Mouse (Mus musculus): ENCODE data around the gene Saysd1. TPM values are rescaled to one million over a fixed set of nuclear protein-coding genes. Genes with fewer than 3 reads are reported as not detected.

Saysd1 gene
- total and polyA plus RNA-seq, 3 experiments, result 5.3 to 6.6 (median 5.9) TPM

DNA sequence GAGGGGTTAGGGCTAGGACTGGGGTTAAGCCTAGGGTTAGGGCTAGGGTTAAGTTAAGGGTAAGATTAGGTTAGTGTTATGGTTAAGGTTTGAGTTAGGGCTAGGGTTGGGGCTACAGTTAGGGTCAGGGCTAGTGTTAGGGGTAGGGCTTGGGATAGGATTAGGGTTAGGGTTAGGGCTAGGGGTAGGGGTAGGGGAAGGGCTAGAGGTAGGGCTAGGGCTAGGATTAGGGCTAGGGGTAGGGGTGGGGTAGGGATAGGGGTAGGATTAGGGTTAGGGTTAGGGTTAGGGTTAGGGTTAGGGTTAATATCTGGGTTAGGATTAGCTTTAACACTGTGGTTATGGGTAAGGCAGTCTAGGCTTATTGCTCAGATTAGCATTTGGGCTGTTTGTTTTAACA, 73.6 kb downstream of the Saysd1 start:
- in situ Hi-C loops (cut with MboI; ENCODE audit: low pct_ligation_motif_present, low pct_unique_long_range_greater_than_20kb, low sequenced_read_pairs), result loop anchor here (10.0 kb wide), 1 partner anchor 90 kb away; the partner anchor contains the start of gene Gng2
- H3K36me3 ChIP-seq (replicated peaks in 1 of 2; ENCODE audit: control insufficient read depth in 1 of 2, insufficient read depth in 1 of 2, low read length in 1 of 2), result no peaks in the 10 kb centered on the region
- no peak overlapping the region for H3K9ac ChIP-seq (ENCODE audit: insufficient read depth, low read depth)
- H3K79me2 ChIP-seq (replicated peaks; ENCODE audit: control insufficient read depth, extremely low read depth, insufficient read depth, poor library complexity, severe bottlenecking), result no peaks in the 10 kb centered on the region
- peaks cover 2 to 13% of the 10 kb centered on the region in 2 experiments; a peak in 2 of 4 replicates for H3K4me1 ChIP-seq (ENCODE audit: control insufficient read depth in 1 of 2, insufficient read depth in 2 of 2)
- no peak overlapping the region for H3K4me3 ChIP-seq (replicated peaks in 1 of 3; ENCODE audit: low read depth in 2 of 3, low read length in 2 of 3, poor library complexity in 1 of 3)
- no peaks in the 10 kb centered on the region for H3K9me3 ChIP-seq (replicated peaks; ENCODE audit: low read length)
- H3K27me3 ChIP-seq (replicated peaks), result no peaks in the 10 kb centered on the region
- TF ChIP-seq USF1 (IDR thresholded peaks at IDR 0.05; ENCODE audit: low read depth, low read length), result no peak
- DNase-seq (ENCODE audit: extremely low read depth), result no peak
- dilution Hi-C loops (cut with MboI; ENCODE audit: extremely low pct_ligation_motif_present, extremely low pct_unique_long_range_greater_than_20kb, low sequenced_read_pairs), result no loop called here
- H3K4me2 ChIP-seq (ENCODE audit: insufficient read depth, low read depth, poor library complexity, severe bottlenecking), result no peak overlapping the region
- H3K27ac ChIP-seq (ENCODE audit: insufficient read depth, low read depth), result no peak overlapping the region

- no peaks in the 10 kb centered on the region for H3K79me2 ChIP-seq (replicated peaks; ENCODE audit: control insufficient read depth, extremely low read depth, insufficient read depth, poor library complexity, severe bottlenecking)
- in situ Hi-C loops (cut with MboI; ENCODE audit: low pct_ligation_motif_present, low pct_unique_long_range_greater_than_20kb, low sequenced_read_pairs), result no loop called here
- no peaks in the 10 kb centered on the region for H3K36me3 ChIP-seq (replicated peaks in 1 of 2; ENCODE audit: control insufficient read depth in 1 of 2, insufficient read depth in 1 of 2, low read length in 1 of 2)
- H3K27ac ChIP-seq (ENCODE audit: insufficient read depth, low read depth), result no peak overlapping the region
- DNase-seq (ENCODE audit: extremely low read depth), result no peak
- H3K9ac ChIP-seq (ENCODE audit: insufficient read depth, low read depth), result no peak overlapping the region
- H3K4me1 ChIP-seq (ENCODE audit: control insufficient read depth in 1 of 2, insufficient read depth in 2 of 2), result 0 out of 4 replicates have a peak, but pooled peaks cover 0 to 3% of the 10 kb centered on the region in 2 experiments
- no peak overlapping the region for H3K4me2 ChIP-seq (ENCODE audit: insufficient read depth, low read depth, poor library complexity, severe bottlenecking)
- no peak for TF ChIP-seq SMC3 (IDR thresholded peaks at IDR 0.05; ENCODE audit: low read depth, low read length)
- no peak for TF ChIP-seq UBTF (IDR thresholded peaks at IDR 0.05; ENCODE audit: low read depth, low read length)
- no peak for TF ChIP-seq GABPA (IDR thresholded peaks at IDR 0.05; ENCODE audit: insufficient replicate concordance, low read depth, low read length)
- no peak for TF ChIP-seq NELFE (IDR thresholded peaks at IDR 0.05; ENCODE audit: low read depth, low read length)
- no peak for TF ChIP-seq SIN3A (IDR thresholded peaks at IDR 0.05; ENCODE audit: low read length)
- TF ChIP-seq IRF4 (IDR thresholded peaks at IDR 0.05; ENCODE audit: low read depth, low read length), result no peak
- no peak for TF ChIP-seq ZNF384 (IDR thresholded peaks at IDR 0.05; ENCODE audit: low read depth, low read length)
- TF ChIP-seq RCOR1 (conservative IDR thresholded peaks at IDR 0.05; ENCODE audit: low read depth, low read length), result no peak
- no peak for TF ChIP-seq MAFK (IDR thresholded peaks at IDR 0.05; ENCODE audit: insufficient replicate concordance, low read length)
- no peak for TF ChIP-seq USF1 (IDR thresholded peaks at IDR 0.05; ENCODE audit: low read depth, low read length)
- no peak for TF ChIP-seq TCF12 (IDR thresholded peaks at IDR 0.05; ENCODE audit: low read depth, low read length)
- TF ChIP-seq CTCF (conservative IDR thresholded peaks at IDR 0.05 in 1 of 2, IDR thresholded peaks at IDR 0.05 in 1 of 2; ENCODE audit: low read depth in 2 of 2, low read length in 2 of 2), result no peak
- TF ChIP-seq HCFC1 (IDR thresholded peaks at IDR 0.05; ENCODE audit: low read depth, low read length), result no peak
- TF ChIP-seq ETS1 (conservative IDR thresholded peaks at IDR 0.05; ENCODE audit: low read depth, low read length), result no peak
- no peak for TF ChIP-seq USF2 (conservative IDR thresholded peaks at IDR 0.05; ENCODE audit: low read depth, low read length)
- no peak for TF ChIP-seq MAZ (IDR thresholded peaks at IDR 0.05; ENCODE audit: low read depth, low read length)
- no peaks in the 10 kb centered on the region for H3K9me3 ChIP-seq (replicated peaks; ENCODE audit: low read length)
- H3K27me3 ChIP-seq (replicated peaks), result no peaks in the 10 kb centered on the region
- dilution Hi-C loops (cut with MboI; ENCODE audit: extremely low pct_ligation_motif_present, extremely low pct_unique_long_range_greater_than_20kb, low sequenced_read_pairs), result no loop called here
- no peak overlapping the region for H3K4me3 ChIP-seq (replicated peaks in 1 of 3; ENCODE audit: low read depth in 2 of 3, low read length in 2 of 3, poor library complexity in 1 of 3)
These were observed 89.9 kb downstream of the Saysd1 start for GRCm38 (mm10) chr14:20048481-20048835.

Data from CH12.LX (cell line).